Mouse (Mus musculus) gastrocnemius, postnatal 25 days (tissue): ENCODE measurements around the gene Fez2. TPM values are rescaled to one million over a fixed set of nuclear protein-coding genes. Genes with fewer than 3 reads are reported as not detected.

ENCODE experiments used
- DNase-seq: peaks from one replicate; pipeline ENCODE4 v3.0.0; 2022
- total RNA-seq, 2 experiments: library from RNA; stranded (reverse); gene quantifications; 1 replicate in 1 of 2; 2 replicates in 1 of 2; pipeline ENCODE4 v1.2.3; 2021

Gene Fez2
- total RNA-seq, 2 experiments from 2014 or later: 52.0 to 62.7 TPM

DNA sequence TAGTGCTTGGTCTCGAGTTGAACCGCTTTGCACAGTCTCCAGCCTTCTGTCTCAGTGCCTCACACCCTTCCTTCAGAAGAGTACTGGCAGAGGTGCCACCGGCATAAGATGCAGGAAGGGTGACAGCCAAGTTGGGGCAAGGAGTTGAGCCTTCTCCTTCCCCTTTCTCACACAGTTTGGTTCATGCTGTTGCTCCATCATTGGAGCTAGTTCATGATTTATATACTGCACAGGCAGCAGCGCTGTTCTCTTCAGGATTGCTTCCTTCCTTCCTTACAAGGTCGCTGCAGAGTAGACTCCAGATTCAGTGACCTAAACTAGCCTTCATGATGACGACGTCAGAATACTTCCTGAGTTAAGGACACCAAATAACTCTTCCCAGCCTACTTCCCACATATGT, 51.9 kb downstream of the Fez2 start:
- no peak for DNase-seq

- no peak for DNase-seq
Measured at GRCm38 (mm10) chr17:78364555-78365302, 53.2 kb downstream of the Fez2 start.

GRCm38 (mm10) chr17:78361939-78362728, 55.8 kb downstream of the Fez2 start:
- peak; percentile 26 for DNase-seq

GRCm38 (mm10) chr17:78358251-78358726, 59.7 kb downstream of the Fez2 start:
- DNase-seq: no peak

- no peak for DNase-seq
Measured at GRCm38 (mm10) chr17:78357753-78358152, 60.2 kb downstream of the Fez2 start.

DNA sequence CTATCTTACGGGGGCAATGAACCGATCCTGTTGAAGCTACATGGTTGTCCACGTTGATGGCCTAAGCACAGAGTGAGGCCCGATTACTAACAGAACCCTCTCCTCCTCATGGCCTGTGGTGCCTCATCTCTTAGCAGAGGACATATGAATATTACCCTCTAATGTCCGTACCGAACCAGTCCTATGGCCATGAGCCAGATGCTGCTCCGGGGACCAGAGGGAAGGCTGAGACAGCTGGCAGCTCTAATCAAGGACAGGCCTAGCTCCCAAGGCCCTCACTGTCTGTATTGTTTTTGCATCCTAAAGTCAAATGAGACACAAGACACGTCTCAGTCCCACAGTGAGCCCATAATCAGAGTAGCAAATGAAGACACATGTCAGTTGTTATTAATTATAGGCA, 62.3 kb downstream of the Fez2 start:
- no peak for DNase-seq

GRCm38 (mm10) chr17:78354871-78355270, 63.1 kb downstream of the Fez2 start:
- no peak for DNase-seq

DNA sequence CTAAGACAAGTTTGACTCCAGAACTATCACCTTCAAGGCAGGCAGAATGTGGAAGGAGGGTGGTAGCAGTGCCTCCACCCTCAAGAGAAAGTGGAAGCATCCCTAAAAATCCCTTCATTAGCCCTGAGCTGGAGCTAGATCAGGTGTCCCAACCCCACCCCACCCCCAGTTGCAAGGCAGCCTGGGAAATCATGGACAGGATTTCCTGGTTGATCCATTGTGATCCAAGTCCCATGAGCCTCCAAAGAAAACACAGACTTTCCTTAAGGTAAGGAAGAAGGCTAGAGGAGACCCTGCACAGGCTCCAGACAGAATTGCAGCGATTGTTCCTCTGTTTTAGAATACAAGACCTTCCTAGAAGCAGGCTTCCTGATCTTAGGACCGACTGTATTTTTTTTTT, 63.5 kb downstream of the Fez2 start:
- DNase-seq: no peak

GRCm38 (mm10) chr17:78352500-78352855, 65.5 kb downstream of the Fez2 start:
- no peak for DNase-seq

- DNase-seq: no peak
Measured at GRCm38 (mm10) chr17:78351676-78352499, 66.1 kb downstream of the Fez2 start.

DNA sequence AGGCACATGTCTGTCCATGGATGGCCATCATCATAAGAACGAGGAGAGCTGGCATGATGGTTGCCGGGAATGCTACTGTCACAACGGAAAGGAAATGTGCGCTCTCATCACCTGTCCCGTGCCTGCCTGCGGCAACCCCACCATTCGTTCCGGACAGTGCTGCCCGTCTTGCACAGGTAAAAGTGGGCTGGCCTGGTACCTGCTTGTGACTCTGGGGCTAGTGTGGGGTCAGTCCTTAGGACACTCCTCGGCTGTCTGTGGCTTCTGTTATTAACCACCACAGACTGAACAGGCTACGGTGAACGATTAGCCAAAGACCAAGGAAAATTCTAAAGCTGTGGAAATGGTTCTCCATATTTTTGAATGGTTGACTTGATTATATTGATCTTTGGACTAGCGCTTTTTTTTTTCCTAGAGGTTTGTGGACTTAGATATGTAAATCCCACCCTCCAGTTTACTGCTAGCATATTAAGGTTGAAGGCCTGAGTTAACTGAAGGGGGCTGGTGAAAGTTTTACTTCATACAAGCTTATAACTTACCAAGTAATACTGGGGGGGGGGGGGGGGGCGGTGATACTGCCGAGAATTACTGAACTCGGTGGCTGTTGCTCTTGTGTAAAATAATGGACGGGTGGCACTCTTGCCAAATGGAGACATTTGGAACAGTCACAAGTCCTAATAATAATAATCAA, 70.7 kb downstream of the Fez2 start:
- no peak for DNase-seq

DNA sequence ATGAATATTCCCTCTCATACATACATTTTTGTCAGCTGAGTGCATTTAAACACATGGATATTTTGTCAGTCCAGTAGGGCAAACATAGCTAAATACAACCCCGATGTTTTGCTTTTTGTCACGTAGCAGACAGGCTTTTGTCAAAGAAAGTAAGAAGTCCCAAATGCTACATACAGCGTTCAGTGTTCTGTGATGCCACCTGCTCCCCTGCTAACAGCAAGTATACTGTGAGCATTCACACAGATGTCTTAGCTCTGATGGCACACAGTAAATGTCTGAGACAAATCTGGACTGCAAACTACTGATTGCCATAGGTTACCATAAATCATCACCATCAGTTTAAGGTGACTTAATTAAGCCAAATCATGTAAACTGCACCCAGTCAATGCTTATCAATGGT, 74.3 kb downstream of the Fez2 start:
- DNase-seq: no peak

- DNase-seq: no peak
Measured at GRCm38 (mm10) chr17:78335250-78335649, 82.7 kb downstream of the Fez2 start.

- DNase-seq: no peak
Measured at GRCm38 (mm10) chr17:78333275-78333674, 84.7 kb downstream of the Fez2 start.

GRCm38 (mm10) chr17:78331438-78331837, 86.5 kb downstream of the Fez2 start:
- no peak for DNase-seq

DNA sequence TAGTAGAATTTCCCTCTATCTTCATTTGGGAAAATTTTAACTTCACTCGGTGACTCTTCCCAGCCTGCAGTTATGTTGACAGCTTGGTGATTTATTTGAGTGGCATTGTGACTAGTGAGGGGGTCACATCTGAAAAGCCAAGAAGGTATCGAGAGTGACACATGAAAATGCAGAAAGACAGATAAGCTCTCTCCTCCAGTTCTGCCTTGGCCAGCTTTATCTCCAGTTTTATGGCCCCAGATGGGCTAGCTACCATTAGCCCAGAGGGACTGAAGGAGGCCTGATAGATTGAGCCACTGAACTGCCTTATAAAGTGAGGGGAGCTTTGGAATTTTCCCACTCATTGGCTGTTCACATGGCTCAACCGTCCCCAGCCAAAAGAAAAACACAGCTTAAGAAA, 89.7 kb downstream of the Fez2 start:
- no peak for DNase-seq

- no peak for DNase-seq
Measured at GRCm38 (mm10) chr17:78327187-78327586, 90.8 kb downstream of the Fez2 start.

GRCm38 (mm10) chr17:78326381-78326780, 91.6 kb downstream of the Fez2 start:
- DNase-seq: no peak

- DNase-seq: no peak
Measured at GRCm38 (mm10) chr17:78325761-78326332, 92.1 kb downstream of the Fez2 start.

DNA sequence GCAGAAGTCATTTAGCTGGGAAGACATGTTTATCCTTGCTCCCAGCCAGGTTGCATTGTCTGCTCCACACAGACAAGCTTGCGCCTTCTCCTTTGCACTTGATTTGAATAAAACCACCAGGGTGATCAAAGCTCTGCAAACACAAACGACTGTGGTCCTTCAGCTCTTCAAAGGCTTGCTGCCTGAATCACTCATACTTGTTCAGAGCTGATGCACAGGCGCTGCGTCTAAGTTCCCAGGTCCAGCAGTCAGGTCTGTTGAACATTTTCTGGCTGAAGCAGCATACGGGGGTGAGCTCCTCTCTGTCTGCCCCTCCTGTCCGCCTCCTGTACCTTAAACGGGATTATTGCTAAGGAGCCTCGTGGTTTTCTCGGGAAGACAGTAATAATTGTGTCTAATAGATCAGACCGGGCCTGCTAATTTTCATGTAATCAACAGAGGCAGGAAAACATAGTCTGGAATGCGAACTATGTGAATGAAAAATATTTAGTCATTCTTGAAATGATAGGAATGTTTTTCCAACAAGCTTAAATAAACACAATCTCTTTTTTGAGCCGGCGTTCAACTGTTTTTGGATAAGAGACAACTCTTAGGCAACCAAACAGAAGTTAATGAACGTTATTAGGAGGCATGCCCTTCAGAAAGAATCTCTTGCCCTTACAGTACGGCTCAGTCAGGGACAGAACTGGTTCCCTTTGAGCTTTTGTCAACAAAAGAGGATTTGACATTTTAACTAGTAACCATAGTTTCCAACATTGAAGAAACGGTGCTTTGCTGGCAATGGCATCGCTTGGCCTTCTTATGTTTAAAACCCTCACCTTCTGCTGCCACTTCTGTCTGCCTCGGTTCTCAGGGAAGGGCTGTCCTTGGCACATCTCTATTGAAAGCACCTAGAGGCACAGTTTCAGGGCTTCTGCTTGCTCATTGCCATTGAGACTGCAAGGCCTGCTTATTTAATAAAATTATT, 95.3 kb downstream of the Fez2 start:
- no peak for DNase-seq
